Mouse (Mus musculus): ENCODE results near the gene 1110065P20Rik. TPM values are rescaled to one million over a fixed set of nuclear protein-coding genes. Genes with fewer than 3 reads are reported as not detected.

1110065P20Rik gene
- total RNA-seq, 2 experiments from 2014 or later, result 21.8 to 23.8 TPM

GRCm38 (mm10) chr4:124801552-124802308 is 49.3 kb downstream of the 1110065P20Rik start, which contains the start of gene Mtf1:
TSS of gene Mtf1 (plus strand) at chr4:124802104.
- intact Hi-C loops (cut with DNase I), result loop anchor here (1.0 to 5.0 kb wide), 3 partner anchors 48 to 84 kb away; no protein-coding TSS in a partner anchor
- peak; percentile 60 for DNase-seq (ENCODE audit: low spot score)

Other genes with a start within 250 kb of the 1110065P20Rik start
- gene 3100002H09Rik, start 240.4 kb downstream of the 1110065P20Rik start, total RNA-seq (2021), result not detected
- under 1 TPM; 0.08 to 0.14 TPM for gene Pou3f1, start 194.4 kb downstream of the 1110065P20Rik start, total RNA-seq (2021)
- 10 to 100 TPM; 10.8 to 13.2 TPM for gene Utp11, start 157.6 kb downstream of the 1110065P20Rik start, total RNA-seq (2021)
- 10 to 100 TPM; 12.7 to 14.2 TPM for gene Fhl3, start 150.5 kb downstream of the 1110065P20Rik start, total RNA-seq (2021)
- 10 to 100 TPM; 18.4 to 18.6 TPM for gene Sf3a3, start 136.4 kb downstream of the 1110065P20Rik start, total RNA-seq (2021)
- gene Inpp5b, start 109.3 kb downstream of the 1110065P20Rik start, total RNA-seq (2021), result 10 to 100 TPM; 10.1 to 10.4 TPM
- gene Mtf1, start 49.1 kb downstream of the 1110065P20Rik start, total RNA-seq (2021), result 10 to 100 TPM; 13.7 to 16.5 TPM
- gene Yrdc, start 517 bp downstream of the 1110065P20Rik start, total RNA-seq (2021), result 10 to 100 TPM; 16.1 to 16.6 TPM
- under 1 TPM; 0.08 to 0.29 TPM for gene Maneal, start 11.0 kb upstream of the 1110065P20Rik start, total RNA-seq (2021)
- not detected for gene Epha10, start 29.7 kb upstream of the 1110065P20Rik start, total RNA-seq (2021)
- 1 to 10 TPM; 7.4 to 7.9 TPM for gene 9930104L06Rik, start 85.9 kb upstream of the 1110065P20Rik start, total RNA-seq (2021)
- gene Cdca8, start 88.1 kb upstream of the 1110065P20Rik start, total RNA-seq (2021), result 1 to 10 TPM in 1 of 2 experiments, under 1 TPM in 1; 0.88 to 1.4 TPM
- 1 to 10 TPM; 3.1 to 3.6 TPM for gene Rspo1, start 135.2 kb upstream of the 1110065P20Rik start, total RNA-seq (2021)
- 10 to 100 TPM; 25.9 to 27.0 TPM for gene Gnl2, start 165.4 kb upstream of the 1110065P20Rik start, total RNA-seq (2021)
- not detected for gene Dnali1, start 214.5 kb upstream of the 1110065P20Rik start, total RNA-seq (2021)
- gene Snip1, start 215.5 kb upstream of the 1110065P20Rik start, total RNA-seq (2021), result 1 to 10 TPM; 7.6 to 8.8 TPM
- 10 to 100 TPM; 21.1 to 22.0 TPM for gene Meaf6, start 233.9 kb upstream of the 1110065P20Rik start, total RNA-seq (2021)

Data from heart, postnatal 25 days (tissue).